Comparison of ENCODE assay signal across 9 mouse cellular contexts in genomic region chr9:22157516-22158265, GRCm38 (mm10). TPM values are rescaled to one million over a fixed set of nuclear protein-coding genes. Genes with fewer than 3 reads are reported as not detected.
DNase-seq lines count a peak whose midpoint lies in the region; ATAC-seq and TF ChIP-seq lines count a peak whose summit lies in the region.
"Had no signal": no experiment of that assay in that cellular context is flagged by ENCODE, and none has a peak within 500 bp of the region (broad histone marks: within the 10 kb centered on the region; RNA-seq: fewer than 3 reads in every experiment).

No protein-coding gene starts in this region.

- peak overlapping the region; percentile 88 for H3K9ac ChIP-seq in intestine, embryonic 16.5 days (ENCODE audit: low read depth, low read length)
- peak overlapping the region; percentile 84 for H3K9ac ChIP-seq in neural tube, embryonic 14.5 days (replicated peaks; ENCODE audit: low read depth, low read length)

- WGBS in kidney, adult 2 months = 78% methylated on average over 34 of the region's 34 CpGs
- WGBS in intestine, embryonic 16.5 days = 66% methylated on average over 34 of the region's 34 CpGs
- 64% methylated on average over 34 of the region's 34 CpGs for WGBS in neural tube, embryonic 14.5 days

- no peak for TF ChIP-seq CTCF in kidney, adult 2 months (conservative IDR thresholded peaks at IDR 0.05; ENCODE audit: insufficient read depth, insufficient read length, low read depth, low read length)
- TF ChIP-seq CTCF in G1E (IDR thresholded peaks at IDR 0.05; ENCODE audit: low read depth, low read length) = no peak
- no peak for TF ChIP-seq CTCF in cortical plate, adult 2 months (IDR thresholded peaks at IDR 0.05; ENCODE audit: extremely low read depth, insufficient read depth, low read length)

- H3K9me3 ChIP-seq in G1E (replicated peaks) = 0 out of 2 replicates have a peak, but pooled peaks cover 3% of the 10 kb centered on the region
- no peaks in the 10 kb centered on the region for H3K9me3 ChIP-seq in intestine, embryonic 16.5 days (ENCODE audit: control insufficient read depth, low read length)
- no peaks in the 10 kb centered on the region for H3K9me3 ChIP-seq in neural tube, embryonic 14.5 days (ENCODE audit: control insufficient read depth, low read length)

- 0 out of 2 replicates have a peak, but pooled peaks cover 2% of the 10 kb centered on the region for H3K4me1 ChIP-seq in kidney, adult 2 months (ENCODE audit: control insufficient read depth, insufficient read depth, low read length)
- peaks cover 46% of the 10 kb centered on the region for H3K4me1 ChIP-seq in G1E (ENCODE audit: insufficient read depth, low read depth, low read length)
- H3K4me1 ChIP-seq in cortical plate, adult 2 months (ENCODE audit: control insufficient read depth, insufficient read depth, low read length) = peaks cover 2% of the 10 kb centered on the region; the same call in 1 of the 2 replicates
- peaks cover 10% of the 10 kb centered on the region for H3K4me1 ChIP-seq in intestine, embryonic 16.5 days (ENCODE audit: control insufficient read depth, insufficient read depth, low read length)
- H3K4me1 ChIP-seq in neural tube, embryonic 14.5 days (ENCODE audit: control insufficient read depth, insufficient read depth, low read length) = peaks cover 9% of the 10 kb centered on the region

- no peaks in the 10 kb centered on the region for H3K36me3 ChIP-seq in kidney, adult 2 months (ENCODE audit: control insufficient read depth, insufficient read depth, low read length)
- H3K36me3 ChIP-seq in G1E (replicated peaks) = peaks cover 16% of the 10 kb centered on the region
- no peaks in the 10 kb centered on the region for H3K36me3 ChIP-seq in intestine, embryonic 16.5 days (ENCODE audit: control insufficient read depth, insufficient read depth, low read length)
- no peaks in the 10 kb centered on the region; the same call in 1 of the 2 replicates for H3K36me3 ChIP-seq in neural tube, embryonic 14.5 days (ENCODE audit: control insufficient read depth, insufficient read depth, low read length)

- H3K4me3 ChIP-seq in kidney, adult 2 months (ENCODE audit: insufficient read depth, low read depth, low read length) = peak overlapping the region; percentile 91
- H3K4me3 ChIP-seq in G1E (ENCODE audit: low read depth, low read length) = peak overlapping the region; percentile 89
- peak overlapping the region; percentile 70 for H3K4me3 ChIP-seq in cortical plate, adult 2 months (ENCODE audit: insufficient read depth, low read length)
- peak overlapping the region; percentile 76 for H3K4me3 ChIP-seq in intestine, embryonic 16.5 days (ENCODE audit: low read length)
- peak overlapping the region; percentile 62 for H3K4me3 ChIP-seq in neural tube, embryonic 14.5 days (ENCODE audit: low read depth, low read length)

- no peaks in the 10 kb centered on the region for H3K27me3 ChIP-seq in kidney, adult 2 months (replicated peaks; ENCODE audit: control insufficient read depth, insufficient read depth, low read length)
- H3K27me3 ChIP-seq in G1E (ENCODE audit: insufficient read depth, low read length) = peaks cover 3% of the 10 kb centered on the region; the same call in 1 of the 2 replicates
- H3K27me3 ChIP-seq in intestine, embryonic 16.5 days (replicated peaks; ENCODE audit: control insufficient read depth, insufficient read depth, low read length) = no peaks in the 10 kb centered on the region
- no peaks in the 10 kb centered on the region for H3K27me3 ChIP-seq in neural tube, embryonic 14.5 days (ENCODE audit: control insufficient read depth, insufficient read depth, low read length)

- TF ChIP-seq POLR2A in kidney, adult 2 months (IDR thresholded peaks at IDR 0.05; ENCODE audit: low read depth, low read length) = no peak
- no peak for TF ChIP-seq POLR2A in cortical plate, adult 2 months (IDR thresholded peaks at IDR 0.05; ENCODE audit: extremely low read depth, insufficient read depth, low read length)

- no peak overlapping the region for H3K27ac ChIP-seq in kidney, adult 2 months (ENCODE audit: insufficient read depth, low read depth, low read length)
- no peak overlapping the region for H3K27ac ChIP-seq in cortical plate, adult 2 months (ENCODE audit: insufficient read depth, low read length)
- no peak overlapping the region for H3K27ac ChIP-seq in intestine, embryonic 16.5 days (ENCODE audit: low read length)
- peak overlapping the region; percentile 88 for H3K27ac ChIP-seq in neural tube, embryonic 14.5 days (ENCODE audit: low read depth, low read length)

- H3K4me2 ChIP-seq in intestine, embryonic 16.5 days (ENCODE audit: low read depth, low read length) = peak overlapping the region; percentile 78
- peak overlapping the region; percentile 64 for H3K4me2 ChIP-seq in neural tube, embryonic 14.5 days (ENCODE audit: low read depth, low read length)

- ATAC-seq in G1E (ENCODE audit: extremely low read depth, insufficient number of reproducible peaks, low FRiP score, poor library complexity, severe bottlenecking) = no peak
- ATAC-seq in intestine, embryonic 16.5 days = no peak
- no peak for ATAC-seq in neural tube, embryonic 14.5 days (ENCODE audit: low read depth)
- ATAC-seq in megakaryocyte progenitor cell, adult 5-6 weeks (replicated peaks; ENCODE audit: poor library complexity) = no peak

- no peak for DNase-seq in kidney, adult 2 months
- no peak for DNase-seq in kidney, postnatal 36 days
- DNase-seq in G1E (ENCODE audit: low spot score) = no peak
- DNase-seq in retina, embryonic 14.5 days (ENCODE audit: low spot score) = no peak

RNA-seq across cellular contexts. Expression of gene Pigyl, which starts 1.0 kb away (rescaled TPM):
- 71.4 and 76.5 TPM in 2 replicates for polyA plus RNA-seq in kidney, adult 2 months (2012; rRNA removed)
- total RNA-seq in G1E (2014; fragmentation: Nextera tagmentation) (24.8 and 30.3 TPM in 2 replicates), G1E (2017) (34.1 and 37.6 TPM in 2 replicates)
- 85.2 and 86.5 TPM in 2 replicates for polyA plus RNA-seq in G1E (2012)
- 89.9 and 97.3 TPM in 2 replicates for polyA plus RNA-seq in cortical plate, adult 2 months (2012; rRNA removed)
- polyA plus RNA-seq in intestine, embryonic 16.5 days (2015; fragmentation: Nextera tagmentation; extraction: Ambion mirVana) = 93.1 and 94.5 TPM in 2 replicates
- 91.8 and 99.3 TPM in 2 replicates for polyA plus RNA-seq in neural tube, embryonic 14.5 days (2014; fragmentation: Nextera tagmentation; extraction: Ambion mirVana)
- total RNA-seq in megakaryocyte progenitor cell, adult 5-6 weeks (2015) = 21.8 and 25.4 TPM in 2 replicates
- 28.4 and 31.8 TPM in 2 replicates for total RNA-seq in megakaryocyte progenitor cell, adult 5-6 weeks (2017)

RNA-seq across cellular contexts. Expression of gene Acp5, which starts 22.2 kb away (rescaled TPM):
- 166 and 178 TPM in 2 replicates for polyA plus RNA-seq in kidney, adult 2 months (2012; rRNA removed)
- 17.1 and 24.2 TPM in 2 replicates for total RNA-seq in G1E (2014; fragmentation: Nextera tagmentation)
- total RNA-seq in G1E (2017) = 10.3 and 13.0 TPM in 2 replicates
- 27.6 and 28.5 TPM in 2 replicates for polyA plus RNA-seq in G1E (2012)
- 0.71 and 0.76 TPM in 2 replicates for polyA plus RNA-seq in cortical plate, adult 2 months (2012; rRNA removed)
- polyA plus RNA-seq in intestine, embryonic 16.5 days (2015; fragmentation: Nextera tagmentation; extraction: Ambion mirVana) = 78.2 and 87.5 TPM in 2 replicates
- 0.26 and 0.40 TPM in 2 replicates for polyA plus RNA-seq in neural tube, embryonic 14.5 days (2014; fragmentation: Nextera tagmentation; extraction: Ambion mirVana)
- total RNA-seq in megakaryocyte progenitor cell, adult 5-6 weeks (2015) = 3.3 and 4.1 TPM in 2 replicates
- 2.9 and 5.3 TPM in 2 replicates for total RNA-seq in megakaryocyte progenitor cell, adult 5-6 weeks (2017)

RNA-seq across cellular contexts. Expression of gene Zfp872, which starts 30.2 kb away (rescaled TPM):
- polyA plus RNA-seq in kidney, adult 2 months (2012; rRNA removed) = not detected in 2 replicates
- total RNA-seq in G1E (2014; fragmentation: Nextera tagmentation) (not detected in 2 replicates), G1E (2017) (0.16 TPM in 1 of 2 replicates, not detected in the other)
- polyA plus RNA-seq in G1E (2012) = not detected in 2 replicates
- polyA plus RNA-seq in cortical plate, adult 2 months (2012; rRNA removed) = 0.04 and 0.08 TPM in 2 replicates
- 0.58 and 0.65 TPM in 2 replicates for polyA plus RNA-seq in intestine, embryonic 16.5 days (2015; fragmentation: Nextera tagmentation; extraction: Ambion mirVana)
- 0.17 and 0.67 TPM in 2 replicates for polyA plus RNA-seq in neural tube, embryonic 14.5 days (2014; fragmentation: Nextera tagmentation; extraction: Ambion mirVana)
- total RNA-seq in megakaryocyte progenitor cell, adult 5-6 weeks (2015) = not detected in 2 replicates
- not detected in 2 replicates for total RNA-seq in megakaryocyte progenitor cell, adult 5-6 weeks (2017)
- total RNA-seq: left cerebral cortex, adult 18-20 months had no signal

RNA-seq across cellular contexts. Expression of gene Elof1, which starts 40.7 kb away (rescaled TPM):
- 163 and 174 TPM in 2 replicates for polyA plus RNA-seq in kidney, adult 2 months (2012; rRNA removed)
- 88.3 and 119 TPM in 2 replicates for total RNA-seq in G1E (2014; fragmentation: Nextera tagmentation)
- total RNA-seq in G1E (2017) = 66.7 and 86.0 TPM in 2 replicates
- polyA plus RNA-seq in G1E (2012) = 90.8 and 98.4 TPM in 2 replicates
- 122 and 131 TPM in 2 replicates for polyA plus RNA-seq in cortical plate, adult 2 months (2012; rRNA removed)
- polyA plus RNA-seq in intestine, embryonic 16.5 days (2015; fragmentation: Nextera tagmentation; extraction: Ambion mirVana) = 134 and 157 TPM in 2 replicates
- 177 and 196 TPM in 2 replicates for polyA plus RNA-seq in neural tube, embryonic 14.5 days (2014; fragmentation: Nextera tagmentation; extraction: Ambion mirVana)
- 106 and 124 TPM in 2 replicates for total RNA-seq in megakaryocyte progenitor cell, adult 5-6 weeks (2015)
- total RNA-seq in megakaryocyte progenitor cell, adult 5-6 weeks (2017) = 43.6 and 49.6 TPM in 2 replicates

RNA-seq across cellular contexts. Expression of gene Cnn1, which starts 58.7 kb away (rescaled TPM):
- 2.8 and 12.0 TPM in 2 replicates for polyA plus RNA-seq in kidney, adult 2 months (2012; rRNA removed)
- total RNA-seq in G1E (2014; fragmentation: Nextera tagmentation) (not detected in 2 replicates), G1E (2017) (0.05 and 0.17 TPM in 2 replicates)
- not detected in 2 replicates for polyA plus RNA-seq in G1E (2012)
- 1.2 and 2.2 TPM in 2 replicates for polyA plus RNA-seq in cortical plate, adult 2 months (2012; rRNA removed)
- 324 and 348 TPM in 2 replicates for polyA plus RNA-seq in intestine, embryonic 16.5 days (2015; fragmentation: Nextera tagmentation; extraction: Ambion mirVana)
- polyA plus RNA-seq in neural tube, embryonic 14.5 days (2014; fragmentation: Nextera tagmentation; extraction: Ambion mirVana) = 0.43 and 0.66 TPM in 2 replicates
- not detected in 2 replicates for total RNA-seq in megakaryocyte progenitor cell, adult 5-6 weeks (2015)
- not detected in 2 replicates for total RNA-seq in megakaryocyte progenitor cell, adult 5-6 weeks (2017)

Comparison
In these comparisons a context has a peak if more than half of its experiments do, and no peak if none do; other contexts are left out.
1. RNA of gene Acp5, which starts 22.2 kb away (polyA plus RNA-seq): 166 to 178 TPM in kidney, adult 2 months, 78.2 to 87.5 TPM in intestine, embryonic 16.5 days and 27.6 to 28.5 TPM in G1E; 0.71 to 0.76 TPM in cortical plate, adult 2 months and 0.26 to 0.40 TPM in neural tube, embryonic 14.5 days; every median in the first group is over 10 times any median in the second.
2. Peak in every context shown above with its lines, with median percentiles within 50 percentile points of each other: H3K4me3 ChIP-seq.